Mouse (Mus musculus) NIH3T3 (cell line): ENCODE measurements at regions not wholly inside any gene's neighbourhood (a gene's known extent, or its start where the extent isn't known, plus 50 kb on each side); places are given as distances from the start of the nearest gene placed in this dataset.

ENCODE experiments used
- DNase-seq: peaks from one replicate; pipeline ENCODE4 v3.0.0-alpha.2; 2012; ENCODE audit warnings: low read depth

- peak; percentile 3 for DNase-seq
Observed at GRCm38 (mm10) chr16:56986514-56986913, 58.7 kb upstream of the Lnp1 start.
